Mouse (Mus musculus) adrenal gland, postnatal 14 days (tissue): ENCODE measurements around the gene Pcgf2. TPM values are rescaled to one million over a fixed set of nuclear protein-coding genes. Genes with fewer than 3 reads are reported as not detected.
"Not testable (repeated sequence)": the region's sequence is repeated elsewhere in the genome, so short reads cannot be mapped to it uniquely, and the experiment has no call there.

Experiments used
- DNase-seq: peaks from one replicate; pipeline ENCODE4 v3.0.0; 2021; ENCODE audit warnings: mixed read lengths
- long read RNA-seq, 2 experiments: library from polyadenylated mRNA; stranded (forward); transcript quantifications; one replicate each; pipeline ENCODE4 v2.0.0; 2021
- total RNA-seq: library from RNA; stranded (reverse); gene quantifications from 2 replicates; pipeline ENCODE4 v1.2.3, GENCODE M21; 2021

The Pcgf2 gene
- total RNA-seq: 28.1 and 32.6 TPM in 2 replicates
- long read RNA-seq, experiment 1, partial matches to known transcripts: 5 of 8 reads
- long read RNA-seq, experiment 1, other reads (novel, unspliced or antisense): 3 of 8 reads
- long read RNA-seq, experiment 2, partial matches to known transcripts: 1 of 6 reads
- long read RNA-seq, experiment 2, other reads (novel, unspliced or antisense): 5 of 6 reads

GRCm38 (mm10) chr11:97700003-97700745 lies at the start of gene Pcgf2:
Pcgf2 (minus strand) TSS chr11:97700497.
- peak; percentile 90 for DNase-seq

- peak; percentile 52 for DNase-seq
Observed at GRCm38 (mm10) chr11:97748496-97748895, 48.2 kb upstream of the Pcgf2 start.

DNA sequence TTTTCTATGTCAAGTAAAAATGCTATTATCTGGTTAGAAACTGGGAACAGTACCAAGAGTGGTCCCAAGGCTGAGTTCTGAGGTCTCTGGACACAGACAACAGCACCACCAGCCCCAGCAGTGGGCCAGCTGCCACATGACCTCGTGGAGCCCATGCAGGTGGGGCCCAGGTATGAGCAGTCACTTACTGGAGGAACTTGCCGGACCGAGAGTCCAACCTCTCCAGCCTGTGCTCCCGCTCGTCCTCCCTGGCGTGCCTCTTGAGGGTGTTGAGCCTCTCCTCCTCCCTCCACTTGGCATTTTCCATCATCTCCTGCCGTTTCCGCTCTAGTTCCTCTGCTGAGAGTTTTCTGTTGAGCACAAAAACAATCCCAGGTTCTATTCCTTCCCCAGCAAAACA lies 47.5 kb upstream of the Pcgf2 start:
- DNase-seq: peak; percentile 28

DNA sequence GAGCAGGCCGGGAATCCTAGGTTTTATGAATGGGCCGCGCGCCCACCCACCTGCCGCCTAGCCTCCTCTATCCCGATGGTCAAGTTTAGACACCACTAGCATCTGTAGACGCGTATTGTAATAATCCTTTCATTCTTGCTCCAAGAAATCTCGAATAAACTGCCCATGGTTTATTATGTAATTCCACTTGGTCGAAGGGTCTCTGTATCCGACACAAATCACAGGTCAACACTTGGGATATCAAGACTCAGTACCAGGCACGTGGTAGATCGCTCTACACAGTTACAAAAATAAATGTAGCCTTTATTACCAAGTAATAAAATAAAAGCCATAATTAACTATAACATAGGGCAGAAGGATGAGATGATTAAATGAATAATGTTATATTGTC lies 45.0 kb upstream of the Pcgf2 start:
- no peak for DNase-seq

DNA sequence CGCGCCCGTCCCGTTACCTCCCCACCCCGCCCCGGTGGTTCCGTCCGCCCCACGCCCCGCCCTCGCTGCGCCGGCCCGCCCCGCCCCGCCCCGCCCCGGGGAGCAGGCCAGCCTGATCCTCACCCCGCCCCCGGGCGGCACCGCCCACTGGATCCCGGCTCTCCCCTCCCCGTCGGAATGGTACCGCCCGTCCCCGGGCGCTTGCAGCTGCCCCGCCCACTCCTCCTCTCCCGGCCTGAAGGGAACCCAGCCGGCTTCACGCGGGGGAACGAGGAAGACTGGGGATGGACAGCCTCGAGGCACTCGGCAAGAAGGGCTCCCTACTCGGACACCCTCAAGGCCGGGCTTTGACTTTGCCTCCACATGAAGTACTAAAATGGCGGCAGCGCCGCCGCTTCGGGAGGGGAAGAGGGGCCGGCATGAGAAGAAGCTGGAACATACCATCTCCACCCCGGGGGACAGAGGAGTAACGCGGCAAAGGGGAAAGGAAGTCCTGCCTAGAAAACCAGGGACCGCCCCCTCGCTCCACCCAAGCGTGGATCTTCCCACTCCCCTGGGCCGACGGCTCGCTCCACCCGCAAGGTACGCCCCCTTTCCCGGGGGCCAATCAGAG lies 44.5 kb upstream of the Pcgf2 start:
- DNase-seq: peak; percentile 99

DNA sequence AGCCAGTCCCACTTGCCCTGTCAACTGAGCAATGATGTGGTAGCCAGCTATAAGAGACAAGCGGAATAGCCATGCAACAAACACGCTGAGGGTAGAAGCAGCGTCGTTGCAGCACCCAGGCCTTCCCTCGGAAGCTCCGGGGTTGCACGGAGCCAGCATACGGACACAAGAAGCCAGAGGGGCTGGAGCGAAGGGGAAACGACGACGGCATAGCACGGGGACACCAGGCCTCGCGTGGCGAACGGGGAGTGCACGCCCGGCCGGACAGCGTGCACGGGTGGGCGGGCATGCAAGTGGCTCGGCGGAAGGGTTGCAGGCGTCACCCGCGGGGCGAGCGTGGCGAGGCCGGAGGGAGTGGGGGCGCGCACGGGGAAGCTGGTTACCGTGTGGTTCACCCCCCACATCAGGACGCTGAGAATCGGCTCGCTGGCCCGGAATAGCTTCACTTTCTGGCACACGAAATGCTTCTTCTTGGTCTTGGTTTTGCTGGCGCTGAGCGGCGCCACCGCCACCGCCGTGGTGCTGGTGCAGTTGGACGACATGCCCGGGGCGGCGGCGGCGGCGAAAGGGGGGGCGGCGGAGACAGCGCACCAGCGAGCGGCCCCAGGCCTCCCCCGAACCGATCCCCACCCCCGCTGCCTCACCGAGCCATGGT lies 43.9 kb upstream of the Pcgf2 start, which contains the start of gene Pip4k2b:
Gene Pip4k2b, minus strand, starts transcription at position 642 of the 655 bp plus-strand sequence.
- DNase-seq: peak; percentile 79

- DNase-seq: no peak
Observed at GRCm38 (mm10) chr11:97743423-97743822, 43.1 kb upstream of the Pcgf2 start.

DNA sequence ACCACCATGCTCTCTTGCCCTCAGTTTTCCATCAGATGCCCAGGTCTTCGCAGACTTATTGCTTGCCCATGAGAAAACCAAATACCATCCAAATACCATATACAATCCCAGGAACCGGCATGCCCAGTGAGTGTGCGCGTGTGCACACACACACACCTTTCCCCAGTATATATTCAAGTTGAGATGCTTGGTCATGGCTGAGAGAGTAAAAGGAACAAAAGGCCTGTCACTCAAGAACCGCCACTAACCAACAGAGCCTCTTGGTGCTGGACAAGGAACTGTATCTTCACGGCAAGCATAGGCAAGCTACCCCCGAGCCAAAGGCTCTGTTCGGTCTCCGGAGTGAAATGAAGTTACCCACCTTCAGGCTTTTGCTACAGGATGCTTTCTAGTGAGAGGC lies 42.3 kb upstream of the Pcgf2 start:
- DNase-seq: no peak

GRCm38 (mm10) chr11:97742157-97742556 lies 41.9 kb upstream of the Pcgf2 start:
- DNase-seq: no peak

DNA sequence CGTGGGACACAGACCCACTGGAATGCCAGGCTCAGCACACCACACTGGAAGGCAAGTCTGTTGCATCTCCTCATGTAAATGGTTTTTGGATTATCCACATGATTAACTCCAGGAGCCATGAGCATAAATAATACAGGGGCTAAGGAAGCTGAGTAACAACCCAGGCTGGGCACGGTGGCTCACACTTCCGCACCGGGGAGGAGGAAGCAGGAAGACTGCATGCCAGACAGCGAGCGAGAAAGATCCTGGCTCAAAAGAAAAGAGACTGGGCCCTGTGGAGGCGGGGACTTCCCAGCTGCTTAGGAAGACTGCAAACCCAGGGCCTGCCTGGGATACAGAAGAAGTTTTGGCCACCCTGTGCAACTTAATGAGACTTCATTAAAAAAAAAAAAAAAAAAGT lies 39.9 kb upstream of the Pcgf2 start:
- peak; percentile 64 for DNase-seq

- DNase-seq: no peak
Observed at GRCm38 (mm10) chr11:97739155-97739554, 38.9 kb upstream of the Pcgf2 start.

DNA sequence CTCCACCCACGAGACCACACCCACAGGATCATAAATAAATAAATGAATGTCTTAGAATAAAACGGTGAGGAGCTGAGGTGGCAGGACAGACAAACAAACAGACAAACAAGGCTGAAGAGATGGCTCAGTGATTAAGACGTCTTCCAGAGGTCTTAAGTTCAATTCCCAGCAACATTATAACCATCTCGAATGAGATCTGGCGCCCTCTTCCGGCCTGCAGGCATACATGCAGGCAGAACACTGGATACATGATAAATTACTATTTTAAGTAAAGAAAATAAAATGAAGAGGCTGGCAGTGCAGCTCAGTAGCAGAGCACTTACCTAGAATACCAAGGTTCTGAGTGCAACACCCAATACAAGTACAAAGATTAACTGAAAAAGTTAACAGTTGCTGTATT lies 38.4 kb upstream of the Pcgf2 start:
- no peak for DNase-seq

GRCm38 (mm10) chr11:97737600-97737999 lies 37.3 kb upstream of the Pcgf2 start:
- no peak for DNase-seq

GRCm38 (mm10) chr11:97736645-97737044 lies 36.3 kb upstream of the Pcgf2 start:
- DNase-seq: no peak

DNA sequence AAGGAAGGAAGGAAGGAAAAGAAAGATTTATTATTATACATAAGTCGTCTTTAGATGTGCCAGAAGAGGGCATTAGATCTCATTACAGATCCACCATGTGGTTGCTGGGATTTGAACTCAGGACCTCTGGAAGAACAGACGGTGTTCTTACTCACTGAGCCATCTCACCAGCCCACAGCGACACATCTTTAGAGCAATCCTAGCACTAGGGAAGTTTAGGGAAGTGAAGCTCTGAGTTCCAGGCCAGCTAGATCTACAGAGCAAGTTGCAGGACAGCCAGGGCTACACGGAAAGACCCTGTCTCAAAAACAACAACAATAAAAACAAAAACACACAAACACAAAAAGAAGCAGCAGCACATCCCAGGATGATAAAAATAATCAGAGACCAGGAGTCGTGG lies 34.5 kb upstream of the Pcgf2 start:
- not testable (repeated sequence) for DNase-seq

- DNase-seq: no peak
Observed at GRCm38 (mm10) chr11:97733689-97734088, 33.4 kb upstream of the Pcgf2 start.

DNA sequence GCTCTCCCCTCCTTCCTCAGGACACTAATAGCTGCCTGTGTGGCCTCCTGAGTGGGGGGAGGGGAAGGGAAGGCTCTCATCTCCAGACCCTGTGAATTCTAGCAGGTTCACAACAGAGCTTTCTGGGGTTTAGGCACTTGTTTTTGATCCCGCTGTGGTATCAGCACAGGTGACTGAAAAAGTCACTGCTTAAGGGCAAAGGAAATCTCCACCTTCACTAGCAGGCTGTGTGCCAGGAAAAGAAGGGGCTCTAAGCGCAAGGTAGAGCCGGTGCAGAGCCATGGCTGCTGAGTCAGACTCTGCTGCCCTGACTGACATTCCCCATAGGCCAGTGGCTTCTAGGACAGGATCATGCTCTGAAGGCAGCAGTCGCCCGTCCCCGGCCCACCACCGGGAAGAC lies 28.4 kb upstream of the Pcgf2 start:
- no peak for DNase-seq

GRCm38 (mm10) chr11:97728311-97728710 lies 28.0 kb upstream of the Pcgf2 start:
- peak; percentile 31 for DNase-seq

- no peak for DNase-seq
Observed at GRCm38 (mm10) chr11:97723709-97724108, 23.4 kb upstream of the Pcgf2 start.

- no peak for DNase-seq
Observed at GRCm38 (mm10) chr11:97721338-97721737, 21.0 kb upstream of the Pcgf2 start.

GRCm38 (mm10) chr11:97719041-97719440 lies 18.7 kb upstream of the Pcgf2 start:
- DNase-seq: no peak

DNA sequence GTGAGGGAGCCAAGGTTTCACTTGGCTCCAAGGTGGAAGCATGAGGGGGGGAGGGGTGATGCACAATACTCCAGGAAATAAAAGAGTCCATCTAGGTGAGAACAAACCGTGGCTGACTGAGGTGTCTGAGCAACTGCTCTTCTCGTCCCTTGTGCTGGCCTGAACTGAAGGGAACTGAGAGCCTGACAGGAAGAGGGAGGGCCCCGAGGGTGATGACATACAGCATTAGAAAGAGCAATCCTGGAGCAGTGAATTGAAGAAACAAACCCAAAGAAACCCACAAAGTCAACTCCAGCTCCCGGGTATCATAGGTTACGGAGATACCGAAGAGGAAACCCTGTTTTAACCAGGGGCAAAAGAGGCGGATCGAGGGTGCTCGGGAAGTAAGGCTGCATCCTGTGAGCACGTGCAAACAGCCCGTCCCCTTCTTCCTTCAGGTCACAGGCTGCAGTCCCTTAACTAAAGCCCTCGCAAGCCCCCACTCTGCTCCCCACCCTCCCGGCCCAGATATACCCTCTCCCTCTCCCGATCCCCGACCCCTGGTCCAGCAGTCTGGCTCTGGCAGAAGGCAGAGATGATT lies 18.1 kb upstream of the Pcgf2 start:
- DNase-seq: no peak
